Mouse (Mus musculus): ENCODE measurements around the gene Clic4. TPM values are rescaled to one million over a fixed set of nuclear protein-coding genes. Genes with fewer than 3 reads are reported as not detected.
A peak's percentile ranks its signal among the peaks of the same experiment; 100 is the strongest.

Gene Clic4
- polyA plus RNA-seq, 1 experiment from 2014 or later, result 56.1 TPM

- Histone ChIP-seq H3K4me3 (ENCODE audit: low read length) (peak overlapping the region; percentile 55), H3K36me3 (ENCODE audit: control insufficient read depth, insufficient read depth, low read length) (no peaks in the 10 kb centered on the region), H3K9me3 (ENCODE audit: control insufficient read depth, low read length) (no peaks in the 10 kb centered on the region), H3K4me2 (ENCODE audit: low read length) (peak overlapping the region; percentile 71), H3K9ac (ENCODE audit: low read depth, low read length) (peak overlapping the region; percentile 83), H3K27me3 (replicated peaks; ENCODE audit: control insufficient read depth, insufficient read depth, low read length) (no peaks in the 10 kb centered on the region; the same call in 1 of the 2 replicates), H3K4me1 (ENCODE audit: control insufficient read depth, insufficient read depth, low read depth, low read length) (peaks cover 26% of the 10 kb centered on the region), H3K27ac (ENCODE audit: low read depth, low read length) (no peak overlapping the region)
- under 1% methylated on average over 20 of the region's 20 CpGs for WGBS
- ATAC-seq, result no peak
Measured at GRCm38 (mm10) chr4:135271419-135271828, 1.2 kb downstream of the Clic4 start.

- ATAC-seq, result no peak
- no peak overlapping the region for H3K27ac ChIP-seq (ENCODE audit: low read depth, low read length)
- no peak overlapping the region for H3K9ac ChIP-seq (ENCODE audit: low read depth, low read length)
- no peaks in the 10 kb centered on the region; the same call in 1 of the 2 replicates for H3K27me3 ChIP-seq (replicated peaks; ENCODE audit: control insufficient read depth, insufficient read depth, low read length)
- peak overlapping the region; percentile 55; the same call in 1 of the 2 replicates for H3K4me3 ChIP-seq (ENCODE audit: low read length)
- no peaks in the 10 kb centered on the region for H3K9me3 ChIP-seq (ENCODE audit: control insufficient read depth, low read length)
- peaks cover 26% of the 10 kb centered on the region for H3K4me1 ChIP-seq (ENCODE audit: control insufficient read depth, insufficient read depth, low read depth, low read length)
- WGBS, result 56% methylated on average over 8 of the region's 8 CpGs
- peak overlapping the region; percentile 71 for H3K4me2 ChIP-seq (ENCODE audit: low read length)
- no peaks in the 10 kb centered on the region for H3K36me3 ChIP-seq (ENCODE audit: control insufficient read depth, insufficient read depth, low read length)
Measured at GRCm38 (mm10) chr4:135270476-135270875, 2.1 kb downstream of the Clic4 start.

- peak overlapping the region; percentile 71 for H3K4me2 ChIP-seq (ENCODE audit: low read length)
- peaks cover 28% of the 10 kb centered on the region for H3K4me1 ChIP-seq (ENCODE audit: control insufficient read depth, insufficient read depth, low read depth, low read length)
- ATAC-seq, result no peak
- no peaks in the 10 kb centered on the region for H3K27me3 ChIP-seq (replicated peaks; ENCODE audit: control insufficient read depth, insufficient read depth, low read length)
- no peaks in the 10 kb centered on the region for H3K36me3 ChIP-seq (ENCODE audit: control insufficient read depth, insufficient read depth, low read length)
- H3K4me3 ChIP-seq (ENCODE audit: low read length), result no peak overlapping the region
- 67% methylated on average over 7 of the region's 7 CpGs for WGBS
- no peak overlapping the region for H3K9ac ChIP-seq (ENCODE audit: low read depth, low read length)
- no peak overlapping the region for H3K27ac ChIP-seq (ENCODE audit: low read depth, low read length)
- H3K9me3 ChIP-seq (ENCODE audit: control insufficient read depth, low read length), result no peaks in the 10 kb centered on the region
Measured at GRCm38 (mm10) chr4:135269656-135270341, 2.8 kb downstream of the Clic4 start.

GRCm38 (mm10) chr4:135267521-135267920 lies 5.1 kb downstream of the Clic4 start:
- H3K27ac ChIP-seq (ENCODE audit: low read depth, low read length), result no peak overlapping the region
- peaks cover 25% of the 10 kb centered on the region for H3K4me1 ChIP-seq (ENCODE audit: control insufficient read depth, insufficient read depth, low read depth, low read length)
- H3K27me3 ChIP-seq (replicated peaks; ENCODE audit: control insufficient read depth, insufficient read depth, low read length), result no peaks in the 10 kb centered on the region
- H3K9me3 ChIP-seq (ENCODE audit: control insufficient read depth, low read length), result no peaks in the 10 kb centered on the region
- WGBS, result 38% methylated on average over 8 of the region's 8 CpGs
- no peaks in the 10 kb centered on the region for H3K36me3 ChIP-seq (ENCODE audit: control insufficient read depth, insufficient read depth, low read length)
- peak overlapping the region; percentile 32 for H3K4me2 ChIP-seq (ENCODE audit: low read length)
- H3K9ac ChIP-seq (ENCODE audit: low read depth, low read length), result no peak overlapping the region
- ATAC-seq, result no peak
- no peak overlapping the region for H3K4me3 ChIP-seq (ENCODE audit: low read length)

- Histone ChIP-seq H3K27me3 (replicated peaks; ENCODE audit: control insufficient read depth, insufficient read depth, low read length) (no peaks in the 10 kb centered on the region), H3K9me3 (ENCODE audit: control insufficient read depth, low read length) (no peaks in the 10 kb centered on the region), H3K4me2 (ENCODE audit: low read length) (peak overlapping the region; percentile 32), H3K36me3 (ENCODE audit: control insufficient read depth, insufficient read depth, low read length) (no peaks in the 10 kb centered on the region), H3K4me3 (ENCODE audit: low read length) (no peak overlapping the region), H3K27ac (ENCODE audit: low read depth, low read length) (no peak overlapping the region), H3K4me1 (ENCODE audit: control insufficient read depth, insufficient read depth, low read depth, low read length) (peaks cover 25% of the 10 kb centered on the region), H3K9ac (ENCODE audit: low read depth, low read length) (no peak overlapping the region)
- WGBS, result 59% methylated on average over 9 of the region's 9 CpGs
- no peak for ATAC-seq
Measured at GRCm38 (mm10) chr4:135266987-135267386, 5.6 kb downstream of the Clic4 start.

GRCm38 (mm10) chr4:135260434-135260833 lies 12.2 kb downstream of the Clic4 start:
- H3K4me1 ChIP-seq (ENCODE audit: control insufficient read depth, insufficient read depth, low read depth, low read length), result peaks cover 15% of the 10 kb centered on the region
- H3K9me3 ChIP-seq (ENCODE audit: control insufficient read depth, low read length), result no peaks in the 10 kb centered on the region
- no peaks in the 10 kb centered on the region for H3K27me3 ChIP-seq (replicated peaks; ENCODE audit: control insufficient read depth, insufficient read depth, low read length)
- no peak overlapping the region for H3K4me2 ChIP-seq (ENCODE audit: low read length)
- WGBS, result 71% methylated on average over 4 of the region's 4 CpGs
- no peak for ATAC-seq
- no peak overlapping the region for H3K9ac ChIP-seq (ENCODE audit: low read depth, low read length)
- H3K4me3 ChIP-seq (ENCODE audit: low read length), result no peak overlapping the region
- H3K36me3 ChIP-seq (ENCODE audit: control insufficient read depth, insufficient read depth, low read length), result no peaks in the 10 kb centered on the region
- no peak overlapping the region for H3K27ac ChIP-seq (ENCODE audit: low read depth, low read length)

GRCm38 (mm10) chr4:135258521-135258920 lies 14.1 kb downstream of the Clic4 start:
- H3K27ac ChIP-seq (ENCODE audit: low read depth, low read length), result peak overlapping the region; percentile 75
- H3K9ac ChIP-seq (ENCODE audit: low read depth, low read length), result peak overlapping the region; percentile 41
- WGBS, result 22% methylated on average over 7 of the region's 7 CpGs
- peaks cover 14% of the 10 kb centered on the region for H3K4me1 ChIP-seq (ENCODE audit: control insufficient read depth, insufficient read depth, low read depth, low read length)
- H3K4me2 ChIP-seq (ENCODE audit: low read length), result peak overlapping the region; percentile 31
- H3K4me3 ChIP-seq (ENCODE audit: low read length), result no peak overlapping the region
- no peak for ATAC-seq
- no peaks in the 10 kb centered on the region for H3K27me3 ChIP-seq (replicated peaks; ENCODE audit: control insufficient read depth, insufficient read depth, low read length)
- no peaks in the 10 kb centered on the region for H3K36me3 ChIP-seq (ENCODE audit: control insufficient read depth, insufficient read depth, low read length)
- H3K9me3 ChIP-seq (ENCODE audit: control insufficient read depth, low read length), result no peaks in the 10 kb centered on the region

- 49% methylated on average over 9 of the region's 9 CpGs for WGBS
Measured at GRCm38 (mm10) chr4:135257881-135258476, 14.6 kb downstream of the Clic4 start.

GRCm38 (mm10) chr4:135256536-135257450 lies 15.8 kb downstream of the Clic4 start:
- H3K9ac ChIP-seq (ENCODE audit: low read depth, low read length), result no peak overlapping the region
- no peaks in the 10 kb centered on the region for H3K27me3 ChIP-seq (replicated peaks; ENCODE audit: control insufficient read depth, insufficient read depth, low read length)
- WGBS, result 91% methylated on average over 11 of the region's 11 CpGs
- peaks cover 14% of the 10 kb centered on the region for H3K4me1 ChIP-seq (ENCODE audit: control insufficient read depth, insufficient read depth, low read depth, low read length)
- no peak overlapping the region for H3K27ac ChIP-seq (ENCODE audit: low read depth, low read length)
- no peaks in the 10 kb centered on the region for H3K9me3 ChIP-seq (ENCODE audit: control insufficient read depth, low read length)
- ATAC-seq, result no peak
- H3K36me3 ChIP-seq (ENCODE audit: control insufficient read depth, insufficient read depth, low read length), result no peaks in the 10 kb centered on the region
- no peak overlapping the region for H3K4me2 ChIP-seq (ENCODE audit: low read length)
- no peak overlapping the region for H3K4me3 ChIP-seq (ENCODE audit: low read length)

More at GRCm38 (mm10) chr4:135257881-135258476, 14.6 kb downstream of the Clic4 start:
- Histone ChIP-seq H3K4me3 (ENCODE audit: low read length) (no peak overlapping the region), H3K27ac (ENCODE audit: low read depth, low read length) (peak overlapping the region; percentile 75), H3K36me3 (ENCODE audit: control insufficient read depth, insufficient read depth, low read length) (no peaks in the 10 kb centered on the region), H3K9me3 (ENCODE audit: control insufficient read depth, low read length) (no peaks in the 10 kb centered on the region), H3K27me3 (replicated peaks; ENCODE audit: control insufficient read depth, insufficient read depth, low read length) (no peaks in the 10 kb centered on the region), H3K4me2 (ENCODE audit: low read length) (no peak overlapping the region), H3K4me1 (ENCODE audit: control insufficient read depth, insufficient read depth, low read depth, low read length) (peaks cover 14% of the 10 kb centered on the region), H3K9ac (ENCODE audit: low read depth, low read length) (no peak overlapping the region)
- ATAC-seq, result no peak

All from hindbrain, embryonic 16.5 days (tissue).